18 mouse cellular contexts compared by ENCODE assay signal in the genomic region with DNA sequence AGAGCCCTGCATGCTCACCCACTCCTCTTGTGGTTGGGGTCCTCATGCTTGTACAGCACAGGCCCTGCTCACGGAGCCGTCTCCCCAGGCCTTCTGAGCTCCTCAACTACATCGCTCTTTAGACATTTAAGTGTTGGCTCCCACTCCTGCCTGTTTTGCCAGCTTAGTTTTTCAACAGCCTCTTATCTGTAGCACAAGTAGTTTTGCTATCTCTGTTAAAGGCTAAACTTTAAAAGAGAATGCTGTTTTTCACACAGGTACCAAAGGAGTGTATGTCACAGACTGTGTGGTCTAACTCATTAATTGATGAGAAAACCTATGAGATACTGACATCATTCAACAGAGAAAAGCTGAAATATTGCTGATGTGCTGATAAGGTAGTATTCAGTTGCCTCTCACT. TPM values are rescaled to one million over a fixed set of nuclear protein-coding genes. Genes with fewer than 3 reads are reported as not detected.
"Had no signal": no experiment of that assay in that cellular context is flagged by ENCODE, and none has a peak within 500 bp of the region (broad histone marks: within the 10 kb centered on the region; RNA-seq: fewer than 3 reads in every experiment).

No protein-coding gene starts in this region.

- H3K4me1 ChIP-seq: midbrain, embryonic 12.5 days; neural tube, embryonic 13.5 days had no signal

- H3K9ac ChIP-seq: intestine, embryonic 15.5 days; kidney, embryonic 15.5 days; limb, embryonic 15.5 days; lung, embryonic 15.5 days; midbrain, embryonic 12.5 days; neural tube, embryonic 13.5 days; stomach, embryonic 15.5 days had no signal

- H3K4me2 ChIP-seq: intestine, embryonic 15.5 days; kidney, embryonic 15.5 days; limb, embryonic 15.5 days; lung, embryonic 15.5 days; midbrain, embryonic 12.5 days; neural tube, embryonic 13.5 days; stomach, embryonic 15.5 days had no signal

- H3K4me3 ChIP-seq: intestine, embryonic 15.5 days; kidney, embryonic 15.5 days; limb, embryonic 15.5 days; lung, embryonic 15.5 days; megakaryocyte, embryonic 14.5 days; midbrain, embryonic 12.5 days; neural tube, embryonic 13.5 days; stomach, embryonic 15.5 days had no signal

- H3K36me3 ChIP-seq: intestine, embryonic 15.5 days; lung, embryonic 15.5 days; midbrain, embryonic 12.5 days; neural tube, embryonic 13.5 days; stomach, embryonic 15.5 days had no signal

- ATAC-seq: intestine, embryonic 15.5 days; midbrain, embryonic 16.5 days had no signal

- H3K27me3 ChIP-seq: intestine, embryonic 15.5 days; kidney, embryonic 15.5 days; limb, embryonic 15.5 days; lung, embryonic 15.5 days; megakaryocyte, embryonic 14.5 days; midbrain, embryonic 12.5 days; neural tube, embryonic 13.5 days; stomach, embryonic 15.5 days had no signal

- DNase-seq: kidney, adult 2 months; kidney, postnatal 14 days; left cerebral cortex, postnatal 4 days; lung, postnatal 14 days; retina, postnatal 1 day had no signal

- H3K27ac ChIP-seq: intestine, embryonic 15.5 days; kidney, embryonic 15.5 days; limb, embryonic 15.5 days; lung, embryonic 15.5 days; macrophage; midbrain, embryonic 12.5 days; neural tube, embryonic 13.5 days; stomach, embryonic 15.5 days had no signal

- H3K9me3 ChIP-seq: intestine, embryonic 15.5 days; kidney, embryonic 15.5 days; limb, embryonic 15.5 days; lung, embryonic 15.5 days; megakaryocyte, embryonic 14.5 days; midbrain, embryonic 12.5 days; neural tube, embryonic 13.5 days; stomach, embryonic 15.5 days had no signal

RNA-seq across cellular contexts. Expression of gene Gm20503, which starts 8.4 kb away (rescaled TPM):
- polyA plus RNA-seq: kidney, adult 2 months; large intestine, adult 2 months; macrophage; spleen, adult 2 months; testis, adult 2 months had no signal
